Mouse (Mus musculus): ENCODE results near the gene Itga2b. TPM values are rescaled to one million over a fixed set of nuclear protein-coding genes. Genes with fewer than 3 reads are reported as not detected.

Gene Itga2b
- polyA plus RNA-seq, 1 experiment from 2014 or later, result 1.9 TPM

- no peak for DNase-seq (ENCODE audit: low spot score)
Observed at GRCm38 (mm10) chr11:102460541-102460940, 9.4 kb downstream of the Itga2b start.

GRCm38 (mm10) chr11:102455740-102456396, 14.1 kb downstream of the Itga2b start:
- DNase-seq (ENCODE audit: low spot score), result peak; percentile 42

- no peak for DNase-seq (ENCODE audit: low spot score)
Observed at GRCm38 (mm10) chr11:102453131-102453530, 16.8 kb downstream of the Itga2b start.

- no peak for DNase-seq (ENCODE audit: low spot score)
Observed at GRCm38 (mm10) chr11:102449043-102450008, 20.6 kb downstream of the Itga2b start.

GRCm38 (mm10) chr11:102448327-102448726, 21.6 kb downstream of the Itga2b start:
- no peak for DNase-seq (ENCODE audit: low spot score)

GRCm38 (mm10) chr11:102447497-102447896, 22.4 kb downstream of the Itga2b start, which contains the start of gene Fam171a2:
TSS of gene Fam171a2 (minus strand) at chr11:102447682.
- DNase-seq (ENCODE audit: low spot score), result peak; percentile 71

GRCm38 (mm10) chr11:102446581-102447461, 23.1 kb downstream of the Itga2b start:
- DNase-seq (ENCODE audit: low spot score), result no peak

- no peak for DNase-seq (ENCODE audit: low spot score)
Observed at GRCm38 (mm10) chr11:102445891-102446361, 24.0 kb downstream of the Itga2b start.

- DNase-seq (ENCODE audit: low spot score), result no peak
Observed at GRCm38 (mm10) chr11:102445264-102445890, 24.5 kb downstream of the Itga2b start.

GRCm38 (mm10) chr11:102444781-102445180, 25.1 kb downstream of the Itga2b start:
- DNase-seq (ENCODE audit: low spot score), result no peak

- no peak for DNase-seq (ENCODE audit: low spot score)
Observed at GRCm38 (mm10) chr11:102444321-102444720, 25.6 kb downstream of the Itga2b start.

- DNase-seq (ENCODE audit: low spot score), result no peak
Observed at GRCm38 (mm10) chr11:102443740-102444139, 26.2 kb downstream of the Itga2b start.

GRCm38 (mm10) chr11:102442089-102442488, 27.8 kb downstream of the Itga2b start:
- DNase-seq (ENCODE audit: low spot score), result no peak

- no peak for DNase-seq (ENCODE audit: low spot score)
Observed at GRCm38 (mm10) chr11:102441434-102441833, 28.5 kb downstream of the Itga2b start.

GRCm38 (mm10) chr11:102440255-102440654, 29.7 kb downstream of the Itga2b start:
- no peak for DNase-seq (ENCODE audit: low spot score)

GRCm38 (mm10) chr11:102439093-102440082, 30.5 kb downstream of the Itga2b start:
- DNase-seq (ENCODE audit: low spot score), result no peak

- peak; percentile 66 for DNase-seq (ENCODE audit: low spot score)
Observed at GRCm38 (mm10) chr11:102438212-102439092, 31.5 kb downstream of the Itga2b start.
